Mouse (Mus musculus): ENCODE measurements around the gene Kcnk10.
"Not testable (repeated sequence)": the region's sequence is repeated elsewhere in the genome, so short reads cannot be mapped to it uniquely, and the experiment has no call there.

Gene Kcnk10

DNA sequence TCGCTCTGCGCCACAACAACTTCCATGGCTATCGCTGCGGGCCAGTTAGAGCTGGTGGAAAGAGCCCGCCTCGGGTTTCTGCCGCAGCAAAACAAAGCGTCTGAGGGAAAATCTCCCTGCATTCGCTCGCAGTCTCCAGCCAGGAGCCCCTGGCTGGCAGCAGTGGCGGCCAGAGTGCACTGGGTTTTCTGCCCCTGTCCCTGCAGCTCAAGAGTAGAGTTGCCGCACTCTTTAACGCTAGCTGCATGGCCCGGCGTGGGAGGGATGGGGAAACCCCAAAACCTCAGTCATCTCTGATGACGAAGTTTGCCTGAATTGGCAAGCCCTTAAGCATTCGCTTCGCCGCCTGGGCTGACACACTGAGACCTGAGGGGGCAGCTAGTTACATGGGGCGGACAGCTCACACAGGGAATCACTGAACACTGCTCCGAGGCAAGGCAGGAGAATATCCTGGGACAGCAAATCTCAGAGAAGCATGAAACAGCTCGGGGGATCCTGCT lies at the start of gene Kcnk10:
Gene Kcnk10, minus strand, starts transcription at position 450 of the 500 bp plus-strand sequence.
- DNase-seq (ENCODE audit: extremely low read depth, insufficient read length, low spot score) = no peak

DNA sequence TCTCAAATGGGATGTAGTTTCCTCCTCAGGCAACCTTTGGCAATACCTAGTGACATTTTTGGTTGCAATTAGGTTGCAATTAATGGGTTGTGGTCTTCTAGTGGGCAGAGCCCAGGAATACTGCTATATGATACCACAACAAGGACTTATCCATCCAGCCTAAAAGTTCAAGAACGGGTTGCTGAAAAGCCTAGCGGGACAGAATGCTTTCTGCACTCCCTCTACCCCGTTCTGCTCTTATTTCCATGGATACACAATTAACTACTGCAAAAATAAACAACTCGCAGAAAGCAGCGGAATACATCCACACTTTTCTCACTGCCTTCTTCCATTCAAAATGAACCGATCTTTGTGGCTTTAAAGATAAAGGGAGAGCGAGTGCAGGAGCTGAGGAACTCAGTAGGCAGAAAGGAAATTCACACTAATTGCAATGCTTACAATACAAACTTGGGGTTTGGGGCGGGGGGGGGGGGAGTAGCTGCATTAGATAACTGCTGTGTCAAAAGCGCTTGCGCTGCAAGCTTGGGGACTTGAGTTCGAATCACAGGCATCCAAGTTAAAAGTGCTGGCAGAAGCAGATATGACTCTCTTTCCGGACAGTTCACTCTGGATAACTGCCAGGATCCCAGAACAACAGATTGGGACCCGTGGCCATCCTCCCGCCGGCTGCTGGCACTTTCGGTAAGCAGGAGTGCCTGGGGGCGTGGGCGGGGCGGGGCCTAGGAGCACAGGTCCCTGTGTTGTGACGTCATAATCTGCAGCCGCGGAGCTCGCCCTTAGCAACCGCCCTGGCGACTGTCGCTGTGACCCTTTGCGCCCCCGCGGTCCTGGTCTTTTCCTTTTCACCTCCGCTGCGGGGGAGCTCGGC lies 49.5 kb upstream of the Kcnk10 start, which contains the start of gene Spata7:
Gene Spata7, plus strand, starts transcription at position 766 of the 868 bp plus-strand sequence.
- DNase-seq (ENCODE audit: extremely low read depth, insufficient read length, low spot score) = peak; percentile 84

DNA sequence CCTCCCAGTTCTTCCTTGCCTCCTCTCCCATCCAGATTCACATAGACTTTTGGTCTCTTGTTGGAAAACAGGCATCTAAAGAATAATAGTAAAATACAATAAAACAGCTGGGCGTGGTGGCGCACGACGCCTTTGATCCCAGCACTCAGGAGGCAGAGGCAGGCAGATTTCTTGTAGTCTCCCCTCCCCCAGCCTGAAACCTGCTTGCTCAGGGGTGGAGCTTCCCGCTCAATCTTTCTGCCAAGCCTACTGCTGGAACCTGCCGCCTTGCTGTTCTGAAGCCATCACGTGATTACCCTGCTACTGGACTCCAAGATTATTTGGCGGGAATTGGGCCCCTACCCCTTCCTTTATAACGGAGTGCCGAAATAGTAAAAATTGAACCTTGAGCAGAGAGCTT lies 45.2 kb upstream of the Kcnk10 start:
- DNase-seq (ENCODE audit: extremely low read depth, insufficient read length, low spot score) = not testable (repeated sequence)

DNA sequence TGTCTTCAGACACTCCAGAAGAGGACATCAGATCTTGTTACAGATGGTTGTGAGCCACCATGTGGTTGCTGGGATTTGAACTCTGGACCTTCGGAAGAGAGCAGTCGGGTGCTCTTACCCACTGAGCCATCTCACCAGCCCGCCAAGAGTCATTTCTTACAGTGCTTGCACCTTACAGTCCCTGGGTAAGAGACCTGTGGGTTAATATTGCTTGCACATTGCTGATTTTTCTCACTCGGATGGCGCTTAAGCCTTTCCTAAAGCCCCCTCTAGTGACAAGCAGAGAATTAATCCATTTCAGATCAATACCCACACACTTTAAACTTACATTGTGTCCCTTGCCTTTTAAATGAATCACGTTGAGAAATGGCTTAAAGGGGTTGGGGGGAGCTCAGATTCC lies 42.8 kb upstream of the Kcnk10 start:
- DNase-seq (ENCODE audit: extremely low read depth, insufficient read length, low spot score) = not testable (repeated sequence)

DNA sequence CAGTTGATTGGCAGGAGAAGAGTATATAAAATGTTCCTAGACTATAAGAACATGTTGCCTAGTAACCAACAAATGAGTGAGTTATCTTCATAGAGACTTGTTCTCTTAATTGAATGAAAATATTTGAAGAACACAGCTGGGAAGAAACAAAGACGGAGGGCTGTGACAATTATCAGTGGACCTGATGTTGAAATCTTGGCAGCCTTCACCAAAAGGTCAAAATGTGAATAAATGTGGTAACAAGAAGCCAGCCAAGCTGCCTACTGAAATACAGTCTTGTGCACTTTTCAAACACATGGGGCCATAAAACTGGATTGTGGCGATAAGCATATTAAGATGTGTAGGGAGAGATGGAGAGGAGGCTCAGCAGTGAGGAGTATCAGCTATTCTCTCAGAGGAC lies 41.4 kb upstream of the Kcnk10 start:
- DNase-seq (ENCODE audit: extremely low read depth, insufficient read length, low spot score) = no peak

DNA sequence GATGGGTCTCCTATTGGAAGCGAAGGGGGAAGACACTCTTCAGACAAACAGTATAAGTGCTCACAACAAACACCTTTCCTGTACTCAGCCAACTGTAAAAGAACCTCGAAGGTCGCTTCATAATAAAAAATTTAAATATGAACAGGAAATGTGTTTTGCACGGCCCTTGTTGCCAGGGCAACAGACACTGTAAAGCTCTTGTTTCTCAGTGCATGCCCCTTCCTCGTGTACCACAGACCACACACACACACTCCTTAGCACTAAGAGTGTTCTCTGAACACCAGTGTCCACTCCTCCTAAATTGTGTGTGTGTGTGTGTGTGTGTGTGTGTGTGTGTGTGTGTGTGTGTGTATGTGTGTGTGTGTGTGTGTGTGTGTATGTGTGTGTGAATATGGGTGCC lies 37.6 kb upstream of the Kcnk10 start:
- DNase-seq (ENCODE audit: extremely low read depth, insufficient read length, low spot score) = no peak

DNA sequence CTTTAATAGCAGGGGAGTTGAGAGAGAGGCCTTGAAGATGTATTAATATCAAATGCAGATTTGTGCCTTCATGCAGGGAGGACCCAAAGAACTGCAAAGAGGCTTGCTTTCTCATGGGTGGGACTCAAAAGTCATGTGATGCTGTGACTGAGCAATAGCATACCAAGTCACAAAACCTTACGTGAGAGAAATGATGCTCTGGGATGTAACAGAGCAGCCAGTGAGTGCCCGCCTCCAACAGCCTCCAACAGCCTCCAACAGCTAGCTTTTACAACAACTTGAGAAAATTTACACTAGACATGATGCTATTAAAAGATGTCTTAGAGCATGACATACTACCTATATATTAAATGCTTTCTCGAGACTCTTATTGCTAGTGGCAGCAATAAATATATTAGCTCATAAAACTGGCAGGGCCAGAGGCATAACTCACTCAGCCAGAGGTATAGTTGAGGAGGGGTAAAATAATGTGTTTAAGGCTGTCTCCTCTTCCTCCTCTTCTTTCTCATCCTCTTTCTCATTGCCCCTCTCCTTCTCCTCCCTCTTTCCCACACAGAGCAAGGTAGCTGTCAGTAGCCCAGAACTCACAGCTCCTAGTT lies 36.9 kb upstream of the Kcnk10 start:
- DNase-seq (ENCODE audit: extremely low read depth, insufficient read length, low spot score) = no peak

DNA sequence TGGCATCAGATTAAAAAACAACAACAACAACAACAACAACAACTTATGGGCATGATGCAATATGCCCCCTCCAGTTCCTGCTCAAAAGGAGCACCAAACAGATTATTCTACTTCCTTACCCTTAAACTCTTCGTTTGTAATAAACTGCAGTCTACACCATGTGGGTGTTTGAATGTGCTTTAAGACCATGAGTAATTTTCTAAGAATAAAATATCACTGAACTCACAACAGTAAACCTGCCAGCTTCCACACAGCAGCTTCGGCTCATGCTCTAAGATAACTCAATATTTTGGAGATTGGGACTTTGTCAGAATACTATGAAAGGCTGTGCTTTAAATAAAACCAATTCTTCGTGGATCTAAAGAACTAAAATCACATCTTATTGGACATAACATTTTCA lies 32.2 kb upstream of the Kcnk10 start:
- DNase-seq (ENCODE audit: extremely low read depth, insufficient read length, low spot score) = no peak

DNA sequence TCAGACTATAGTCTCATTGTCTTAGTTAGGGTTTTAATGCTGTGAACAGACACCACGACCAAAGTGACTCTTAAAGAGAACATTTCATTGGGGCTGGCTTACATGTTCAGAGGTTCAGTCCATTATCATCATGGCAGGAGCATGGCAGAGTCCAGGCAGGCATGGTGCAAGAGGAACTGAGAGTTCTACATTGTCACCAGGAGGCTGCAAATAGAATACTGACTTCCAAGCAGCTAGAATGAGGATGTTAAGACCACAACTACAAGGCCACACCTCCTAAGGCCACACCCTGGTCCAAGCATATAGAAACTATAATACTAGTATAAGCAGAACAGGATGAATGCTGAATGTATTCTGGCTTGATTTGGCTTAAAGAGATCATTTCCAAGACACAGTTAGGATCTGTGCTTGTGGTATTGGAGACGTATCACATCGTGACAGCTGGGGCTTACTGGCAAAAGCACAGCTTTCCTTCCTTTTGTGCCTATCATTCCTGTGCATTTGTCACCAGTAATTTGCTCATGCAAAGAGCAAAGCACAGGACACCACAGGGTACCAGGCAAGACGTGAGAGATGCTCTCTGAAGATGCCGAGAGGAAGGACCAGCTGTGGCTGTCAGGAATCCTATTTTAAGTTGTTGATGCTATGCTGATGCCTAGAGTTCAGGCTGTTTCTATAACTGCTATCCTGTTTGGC lies 28.6 kb upstream of the Kcnk10 start:
- DNase-seq (ENCODE audit: extremely low read depth, insufficient read length, low spot score) = no peak

DNA sequence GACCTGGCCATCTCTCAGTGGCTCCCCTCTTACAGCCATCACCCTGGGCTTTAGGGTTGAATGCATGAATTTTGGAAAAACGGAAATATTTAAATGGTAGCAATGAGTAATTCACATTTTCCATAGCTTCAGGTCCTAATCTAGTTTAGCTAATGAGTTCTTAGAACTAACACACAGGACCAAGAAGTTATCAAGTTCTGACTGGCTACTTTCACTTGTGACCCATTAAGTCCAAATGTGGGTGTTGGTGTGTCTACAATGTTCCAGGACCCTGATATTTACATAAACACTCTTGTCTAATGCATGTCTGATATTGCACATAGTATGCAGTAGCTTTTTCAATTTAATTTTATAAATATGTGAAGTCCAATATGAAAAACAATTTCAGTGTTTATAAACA lies 27.2 kb upstream of the Kcnk10 start:
- DNase-seq (ENCODE audit: extremely low read depth, insufficient read length, low spot score) = no peak

DNA sequence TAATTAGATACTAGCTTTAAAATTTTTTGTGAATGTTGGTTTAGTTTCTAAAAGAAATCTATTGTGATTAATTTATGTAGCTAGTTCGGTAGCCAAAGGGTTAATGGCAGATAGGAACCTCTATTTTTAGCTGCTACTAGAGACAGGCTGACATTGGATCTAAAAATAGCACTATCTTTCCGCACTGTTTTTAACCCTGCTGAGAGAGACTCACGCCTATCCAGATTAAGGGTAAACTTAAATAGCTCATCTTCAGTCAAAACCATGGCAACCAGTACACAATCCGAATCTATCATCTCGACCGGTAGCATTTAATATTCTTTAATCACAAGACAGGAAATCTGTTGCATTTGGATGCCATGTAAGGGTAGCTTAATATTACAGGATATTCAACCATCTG lies 24.0 kb upstream of the Kcnk10 start:
- no peak for DNase-seq (ENCODE audit: extremely low read depth, insufficient read length, low spot score)

DNA sequence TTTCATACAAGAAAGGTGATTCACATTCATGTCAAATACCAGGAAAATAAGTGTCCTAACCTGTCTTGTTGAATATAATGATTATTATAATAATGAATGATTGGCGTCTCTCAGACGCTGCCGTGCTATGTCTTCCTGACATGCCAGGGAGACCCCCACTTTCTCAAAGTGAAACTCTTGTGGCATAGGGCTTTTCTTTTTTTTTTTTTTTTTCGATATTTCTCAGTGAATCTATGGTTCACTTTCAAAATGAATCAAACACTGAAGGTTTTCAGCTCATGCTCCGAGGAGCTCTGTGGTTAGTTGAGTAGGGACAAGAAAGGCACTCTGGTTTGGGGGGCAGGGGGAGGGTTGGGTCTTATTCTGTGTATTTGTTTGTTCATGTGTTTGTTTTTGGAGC lies 22.8 kb upstream of the Kcnk10 start:
- DNase-seq (ENCODE audit: extremely low read depth, insufficient read length, low spot score) = no peak

DNA sequence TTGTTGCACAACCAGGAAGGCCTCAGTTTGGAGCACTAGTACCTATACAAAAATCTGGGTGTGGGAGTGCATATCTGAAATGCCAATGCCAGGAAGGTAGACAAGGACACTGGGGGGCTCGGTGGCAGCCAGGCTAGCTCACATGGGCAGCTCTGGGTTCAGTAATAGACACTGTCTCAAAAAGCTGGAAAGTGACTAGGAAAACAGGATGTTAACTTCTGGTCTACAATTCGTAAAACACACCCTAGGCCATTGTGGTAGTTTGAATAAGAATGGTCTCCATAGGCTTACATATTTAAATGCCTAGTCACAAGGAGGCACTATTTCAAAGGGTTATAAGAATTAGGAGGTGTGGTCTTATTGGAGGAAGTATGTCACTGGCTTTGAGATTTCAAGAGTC lies 12.9 kb upstream of the Kcnk10 start:
- DNase-seq (ENCODE audit: extremely low read depth, insufficient read length, low spot score) = no peak

DNA sequence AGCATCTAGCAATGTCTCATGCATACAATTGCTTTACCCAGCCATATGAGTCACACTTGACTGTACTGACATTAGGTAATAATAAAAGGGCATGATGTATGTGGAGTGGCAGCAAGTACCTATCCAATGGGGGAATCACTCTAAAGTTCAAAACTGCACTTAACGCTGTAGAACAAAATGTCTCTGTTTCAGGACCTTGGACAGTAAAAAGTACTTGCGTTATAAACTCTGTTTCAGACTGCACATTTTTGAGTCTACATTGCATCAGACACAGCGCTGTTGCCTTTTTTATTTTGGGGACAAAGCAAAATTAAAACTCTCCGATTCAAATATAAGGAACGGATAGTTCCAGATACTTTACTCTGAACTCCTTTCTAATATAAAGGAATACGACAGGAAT lies 10.5 kb upstream of the Kcnk10 start:
- no peak for DNase-seq (ENCODE audit: extremely low read depth, insufficient read length, low spot score)

DNA sequence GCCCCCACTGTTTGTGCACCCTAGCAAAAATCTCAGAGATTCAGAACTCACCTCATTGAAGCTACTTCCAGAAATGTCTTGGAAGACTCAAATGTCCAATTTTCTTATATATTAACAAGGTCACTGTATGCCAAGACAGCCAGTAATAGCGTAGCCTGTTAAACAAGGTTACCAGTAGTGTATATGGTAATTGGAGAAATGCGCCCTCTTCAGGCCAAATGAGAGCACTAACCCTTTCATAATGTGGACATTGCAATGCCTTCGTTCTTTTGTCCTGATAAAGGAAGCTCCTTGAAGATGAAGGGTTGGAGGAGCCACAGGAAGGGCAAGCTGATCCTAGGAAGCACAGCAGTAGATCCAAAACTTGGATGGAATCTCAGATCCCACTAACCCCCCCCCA lies 7.2 kb upstream of the Kcnk10 start:
- DNase-seq (ENCODE audit: extremely low read depth, insufficient read length, low spot score) = no peak

DNA sequence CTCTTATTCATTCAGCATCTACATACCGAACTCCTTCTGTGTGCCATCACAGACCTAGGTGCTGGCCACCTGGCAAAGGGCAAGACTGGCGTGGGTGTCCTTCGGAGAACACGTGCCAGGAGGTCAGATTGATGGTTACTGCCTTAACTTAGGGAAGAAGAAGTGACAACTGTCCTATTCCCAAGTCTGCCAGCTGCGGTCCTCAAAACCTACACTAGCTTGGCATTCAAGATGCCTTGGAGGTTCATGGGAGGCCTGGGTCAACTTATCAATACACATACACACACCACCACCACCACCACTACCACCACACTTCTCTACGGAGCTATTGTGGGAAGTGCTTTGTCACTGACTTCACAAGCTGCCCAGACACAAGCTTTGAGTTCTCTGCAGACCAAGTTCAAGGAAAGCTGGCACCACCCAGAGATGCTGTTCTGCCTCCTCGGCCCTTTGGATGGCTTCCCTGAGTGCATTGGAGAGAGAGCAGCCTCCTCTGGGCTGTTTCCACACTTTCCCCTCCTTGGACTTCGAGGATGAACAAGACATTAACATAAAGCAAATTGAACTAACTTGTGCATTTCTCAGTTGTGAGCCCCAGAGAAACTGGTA lies 2.1 kb downstream of the Kcnk10 start:
- no peak for DNase-seq (ENCODE audit: extremely low read depth, insufficient read length, low spot score)

DNA sequence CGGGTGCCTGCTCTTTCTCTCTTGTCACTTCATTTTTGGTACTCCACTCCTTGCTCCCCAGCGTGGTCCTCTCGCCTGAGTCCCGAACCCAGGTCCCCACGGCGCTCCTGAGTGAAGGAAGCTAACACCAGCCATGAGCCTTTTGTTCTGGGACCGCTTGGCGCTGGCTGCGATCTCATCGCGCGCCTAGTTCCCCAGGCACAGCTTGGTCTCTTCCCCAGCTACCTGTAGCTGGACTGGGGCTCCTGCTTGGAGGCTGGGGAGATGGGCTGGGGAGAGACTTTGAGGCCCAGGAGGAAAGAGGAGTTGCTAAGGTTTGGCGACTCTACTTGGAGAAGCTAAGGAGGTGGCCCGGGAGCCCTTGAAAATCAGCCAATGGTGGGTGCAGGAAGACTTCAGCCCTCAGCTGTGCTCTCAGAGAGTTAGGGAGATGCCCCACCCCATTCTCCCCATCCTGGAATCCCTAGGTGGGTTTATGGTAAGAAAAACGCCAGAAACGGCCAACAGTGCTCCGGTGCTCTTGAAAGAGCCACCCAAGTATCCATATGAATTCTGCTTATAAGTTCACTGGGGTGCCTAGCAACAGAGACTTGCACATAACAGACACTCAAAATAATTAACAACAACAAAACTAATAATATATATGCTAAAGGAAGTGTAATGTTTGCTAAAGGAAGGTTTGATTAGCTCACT lies 2.8 kb downstream of the Kcnk10 start:
- peak; percentile 3 for DNase-seq (ENCODE audit: extremely low read depth, insufficient read length, low spot score)

DNA sequence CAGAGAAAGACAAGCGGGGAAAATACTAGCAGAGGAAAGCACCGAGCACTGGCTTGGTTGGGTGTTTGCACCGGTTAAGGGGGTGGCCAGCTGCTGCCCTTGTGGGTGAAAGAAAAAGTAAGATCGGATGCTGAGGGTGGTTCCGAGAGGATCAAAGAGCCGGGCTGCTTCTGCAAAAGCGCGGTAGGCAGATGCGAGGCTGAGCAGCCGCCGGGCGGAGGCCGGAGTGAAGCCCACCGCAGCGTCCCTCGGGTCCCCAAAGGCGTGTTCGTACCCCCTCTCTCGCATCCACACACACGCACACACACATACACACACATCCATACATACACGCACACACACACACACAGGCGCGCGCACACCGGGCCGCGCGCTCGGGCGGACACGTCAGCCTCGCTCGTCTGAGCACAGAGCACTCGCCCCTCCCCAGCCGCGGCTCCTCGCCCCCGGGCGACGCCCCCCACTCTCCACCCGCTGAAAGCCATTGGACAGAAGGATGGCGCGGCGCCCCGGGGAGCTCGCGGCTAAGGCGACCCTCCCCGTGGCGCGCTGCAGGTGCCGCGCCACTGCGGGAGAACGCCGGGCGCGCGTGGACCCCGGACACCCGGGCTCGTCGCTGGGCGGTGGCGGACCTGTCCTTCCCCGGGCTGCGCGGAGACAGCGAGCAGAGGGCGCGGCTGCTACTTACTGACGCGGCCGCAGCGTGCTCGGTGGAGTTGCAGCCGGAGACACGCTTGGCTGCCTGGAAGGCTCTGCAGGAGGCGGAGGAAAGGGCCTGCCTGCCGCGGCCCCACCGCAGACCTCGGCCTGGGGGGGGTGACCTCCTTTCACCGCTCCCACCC lies 3.5 kb downstream of the Kcnk10 start:
- DNase-seq (ENCODE audit: extremely low read depth, insufficient read length, low spot score) = peak; percentile 4

All from 3134 (cell line).